Mouse (Mus musculus): Measurements from ENCODE around the gene Porcn. TPM values are rescaled to one million over a fixed set of nuclear protein-coding genes. Genes with fewer than 3 reads are reported as not detected.

Gene Porcn
- polyA plus RNA-seq, 1 experiment from 2014 or later: 53.0 TPM

- Histone ChIP-seq H3K27ac (no peak overlapping the region), H3K36me3 (replicated peaks) (no peaks in the 10 kb centered on the region), H3K4me1 (no peaks in the 10 kb centered on the region), H3K27me3 (replicated peaks) (no peaks in the 10 kb centered on the region), H3K4me3 (no peak overlapping the region), H3K4me2 (no peak overlapping the region), H3K9ac (no peak overlapping the region), H3K9me3 (no peaks in the 10 kb centered on the region)
- WGBS: 50% methylated on average over 7 of the region's 7 CpGs
- no peak for ATAC-seq (replicated peaks)
Measured at GRCm38 (mm10) chrX:8222678-8223421, 16.5 kb upstream of the Porcn start.

- Histone ChIP-seq H3K36me3 (replicated peaks) (no peaks in the 10 kb centered on the region), H3K27me3 (replicated peaks) (no peaks in the 10 kb centered on the region), H3K4me2 (no peak overlapping the region), H3K9ac (no peak overlapping the region), H3K4me1 (no peaks in the 10 kb centered on the region), H3K27ac (no peak overlapping the region), H3K4me3 (no peak overlapping the region), H3K9me3 (no peaks in the 10 kb centered on the region)
- no peak for ATAC-seq (replicated peaks)
- WGBS: 78% methylated on average over 3 of the region's 3 CpGs
Measured at GRCm38 (mm10) chrX:8222296-8222677, 16.0 kb upstream of the Porcn start.

- ATAC-seq (replicated peaks): no peak
- Histone ChIP-seq H3K9ac (no peak overlapping the region), H3K4me2 (no peak overlapping the region), H3K27ac (no peak overlapping the region), H3K4me1 (no peaks in the 10 kb centered on the region), H3K4me3 (no peak overlapping the region), H3K27me3 (replicated peaks) (no peaks in the 10 kb centered on the region), H3K9me3 (no peaks in the 10 kb centered on the region), H3K36me3 (replicated peaks) (no peaks in the 10 kb centered on the region)
- 29% methylated on average over 8 of the region's 8 CpGs for WGBS
Measured at GRCm38 (mm10) chrX:8219651-8220050, 13.3 kb upstream of the Porcn start.

- H3K36me3 ChIP-seq (replicated peaks): no peaks in the 10 kb centered on the region
- H3K4me3 ChIP-seq: no peak overlapping the region
- H3K27me3 ChIP-seq (replicated peaks): no peaks in the 10 kb centered on the region
- no peak overlapping the region for H3K9ac ChIP-seq
- H3K4me2 ChIP-seq: no peak overlapping the region
- 53% methylated on average over 2 of the region's 2 CpGs for WGBS
- H3K27ac ChIP-seq: no peak overlapping the region
- H3K4me1 ChIP-seq: no peaks in the 10 kb centered on the region
- ATAC-seq (replicated peaks): no peak
- H3K9me3 ChIP-seq: no peaks in the 10 kb centered on the region
Measured at GRCm38 (mm10) chrX:8218114-8218513, 11.8 kb upstream of the Porcn start.

- H3K4me3 ChIP-seq: no peak overlapping the region
- WGBS: 44% methylated on average over 6 of the region's 6 CpGs
- no peaks in the 10 kb centered on the region for H3K4me1 ChIP-seq
- H3K9me3 ChIP-seq: no peaks in the 10 kb centered on the region
- H3K27me3 ChIP-seq (replicated peaks): no peaks in the 10 kb centered on the region
- H3K9ac ChIP-seq: no peak overlapping the region
- ATAC-seq (replicated peaks): no peak
- H3K27ac ChIP-seq: no peak overlapping the region
- no peak overlapping the region for H3K4me2 ChIP-seq
- no peaks in the 10 kb centered on the region for H3K36me3 ChIP-seq (replicated peaks)
Measured at GRCm38 (mm10) chrX:8217383-8217782, 11.1 kb upstream of the Porcn start.

GRCm38 (mm10) chrX:8211490-8212207, 5.3 kb upstream of the Porcn start:
- no peak overlapping the region for H3K4me2 ChIP-seq
- no peak for ATAC-seq (replicated peaks)
- no peak overlapping the region for H3K27ac ChIP-seq
- H3K4me3 ChIP-seq: no peak overlapping the region
- H3K36me3 ChIP-seq (replicated peaks): no peaks in the 10 kb centered on the region
- no peaks in the 10 kb centered on the region for H3K9me3 ChIP-seq
- 78% methylated on average over 7 of the region's 7 CpGs for WGBS
- no peaks in the 10 kb centered on the region; the same call in 1 of the 2 replicates for H3K4me1 ChIP-seq
- H3K27me3 ChIP-seq (replicated peaks): no peaks in the 10 kb centered on the region
- no peak overlapping the region for H3K9ac ChIP-seq

- WGBS: 76% methylated on average over 2 of the region's 2 CpGs
- Histone ChIP-seq H3K4me2 (no peak overlapping the region), H3K4me1 (peaks cover 5% of the 10 kb centered on the region; the same call in 1 of the 2 replicates), H3K36me3 (replicated peaks) (no peaks in the 10 kb centered on the region), H3K27ac (no peak overlapping the region), H3K4me3 (no peak overlapping the region), H3K27me3 (replicated peaks) (no peaks in the 10 kb centered on the region), H3K9ac (no peak overlapping the region), H3K9me3 (no peaks in the 10 kb centered on the region)
- ATAC-seq (replicated peaks): no peak
Measured at GRCm38 (mm10) chrX:8209720-8210119, 3.4 kb upstream of the Porcn start.

- H3K4me3 ChIP-seq: peak overlapping the region; percentile 50; the same call in 1 of the 2 replicates
- H3K4me1 ChIP-seq: peaks cover 5% of the 10 kb centered on the region; the same call in 1 of the 2 replicates
- H3K9ac ChIP-seq: no peak overlapping the region
- no peaks in the 10 kb centered on the region for H3K9me3 ChIP-seq
- no peak for ATAC-seq (replicated peaks)
- no peak overlapping the region for H3K27ac ChIP-seq
- 30% methylated on average over 4 of the region's 4 CpGs for WGBS
- H3K27me3 ChIP-seq (replicated peaks): no peaks in the 10 kb centered on the region
- H3K36me3 ChIP-seq (replicated peaks): no peaks in the 10 kb centered on the region
- H3K4me2 ChIP-seq: peak overlapping the region; percentile 55; the same call in 1 of the 2 replicates
Measured at GRCm38 (mm10) chrX:8207224-8207623, 899 bp upstream of the Porcn start.

GRCm38 (mm10) chrX:8206694-8207197, 421 bp upstream of the Porcn start:
- H3K27ac ChIP-seq: peak overlapping the region; percentile 71; the same call in 1 of the 2 replicates
- ATAC-seq (replicated peaks): peak; percentile 32; the same call in 1 of the 2 replicates
- H3K27me3 ChIP-seq (replicated peaks): no peaks in the 10 kb centered on the region
- WGBS: 21% methylated on average over 11 of the region's 11 CpGs
- H3K4me2 ChIP-seq: peak overlapping the region; percentile 55
- H3K36me3 ChIP-seq (replicated peaks): no peaks in the 10 kb centered on the region
- H3K4me1 ChIP-seq: peaks cover 5% of the 10 kb centered on the region; the same call in 1 of the 2 replicates
- H3K4me3 ChIP-seq: peak overlapping the region; percentile 50
- H3K9ac ChIP-seq: peak overlapping the region; percentile 52; the same call in 1 of the 2 replicates
- H3K9me3 ChIP-seq: no peaks in the 10 kb centered on the region

- ATAC-seq (replicated peaks): peak; percentile 28; the same call in 1 of the 2 replicates
- no peaks in the 10 kb centered on the region for H3K36me3 ChIP-seq (replicated peaks)
Measured at GRCm38 (mm10) chrX:8205551-8205950, 774 bp downstream of the Porcn start.

GRCm38 (mm10) chrX:8205088-8205487, 1.2 kb downstream of the Porcn start:
- no peaks in the 10 kb centered on the region for H3K9me3 ChIP-seq
- 68% methylated on average over 4 of the region's 4 CpGs for WGBS
- H3K9ac ChIP-seq: no peak overlapping the region
- peak overlapping the region; percentile 55 for H3K4me2 ChIP-seq
- peaks cover 5% of the 10 kb centered on the region; the same call in 1 of the 2 replicates for H3K4me1 ChIP-seq
- no peaks in the 10 kb centered on the region for H3K27me3 ChIP-seq (replicated peaks)
- ATAC-seq (replicated peaks): no peak
- no peak overlapping the region for H3K27ac ChIP-seq
- H3K36me3 ChIP-seq (replicated peaks): no peaks in the 10 kb centered on the region
- H3K4me3 ChIP-seq: peak overlapping the region; percentile 50

More at GRCm38 (mm10) chrX:8205551-8205950, 774 bp downstream of the Porcn start:
- Histone ChIP-seq H3K4me3 (peak overlapping the region; percentile 50), H3K4me2 (peak overlapping the region; percentile 55), H3K4me1 (peaks cover 5% of the 10 kb centered on the region; the same call in 1 of the 2 replicates), H3K9me3 (no peaks in the 10 kb centered on the region), H3K27ac (0 out of 2 replicates have a peak overlapping the region, but pooled peaks have one; percentile 71), H3K9ac (peak overlapping the region; percentile 52), H3K27me3 (replicated peaks) (no peaks in the 10 kb centered on the region)
- 44% methylated on average over 7 of the region's 7 CpGs for WGBS

- no peaks in the 10 kb centered on the region for H3K9me3 ChIP-seq
- H3K4me3 ChIP-seq: no peak overlapping the region
- no peak overlapping the region for H3K27ac ChIP-seq
- no peaks in the 10 kb centered on the region; the same call in 1 of the 2 replicates for H3K36me3 ChIP-seq (replicated peaks)
- no peaks in the 10 kb centered on the region for H3K27me3 ChIP-seq (replicated peaks)
- ATAC-seq (replicated peaks): no peak
- 82% methylated on average over 10 of the region's 10 CpGs for WGBS
- no peak overlapping the region for H3K9ac ChIP-seq
- H3K4me1 ChIP-seq: peaks cover 5% of the 10 kb centered on the region; the same call in 1 of the 2 replicates
- H3K4me2 ChIP-seq: no peak overlapping the region
Measured at GRCm38 (mm10) chrX:8204076-8204475, 2.2 kb downstream of the Porcn start.

All from midbrain, embryonic 15.5 days (tissue).